Mouse (Mus musculus) intestine, embryonic 14.5 days (tissue): ENCODE measurements around the gene Gm6164. TPM values are rescaled to one million over a fixed set of nuclear protein-coding genes. Genes with fewer than 3 reads are reported as not detected.
"Not testable (repeated sequence)": the region's sequence is repeated elsewhere in the genome, so short reads cannot be mapped to it uniquely, and the experiment has no call there.

Source experiments
- ATAC-seq: fragments of 200-750 bp; cut with Nextera tagmentation; replicated peaks from 2 replicates; pipeline ENCODE4 v1.8.0; 2017; ENCODE audit warnings: low read depth, moderate number of reproducible peaks, moderate TSS enrichment, moderate library complexity; ENCODE audit not compliant: low FRiP score, low TSS enrichment
- DNase-seq: peaks from one replicate; pipeline ENCODE4 v3.0.0-alpha.2; 2018; ENCODE audit warnings: low spot score
- H3K27ac ChIP-seq: fragments of 300-500 bp; sonication (generic); 2 replicates; pipeline ENCODE4 v1.5.1; 2014; ENCODE audit warnings: low read depth, mild to moderate bottlenecking, control low read depth
- H3K27me3 ChIP-seq: fragments of 300-500 bp; sonication (generic); replicated peaks from 2 replicates; pipeline ENCODE4 v1.6.1; 2014; ENCODE audit warnings: low read length, control low read depth; ENCODE audit not compliant: control insufficient read depth, insufficient read depth
- H3K36me3 ChIP-seq: fragments of 300-500 bp; sonication (generic); 2 replicates; pipeline ENCODE4 v1.6.1; 2014; ENCODE audit warnings: low read length, control low read depth; ENCODE audit not compliant: control insufficient read depth, insufficient read depth
- H3K4me1 ChIP-seq: fragments of 300-500 bp; sonication (generic); replicated peaks from 2 replicates; pipeline ENCODE4 v1.6.1; 2014; ENCODE audit warnings: low read length, control low read depth, mixed read lengths; ENCODE audit not compliant: control insufficient read depth, insufficient read depth
- H3K4me2 ChIP-seq: fragments of 300-500 bp; sonication (generic); 2 replicates; pipeline ENCODE4 v1.6.1; 2014; ENCODE audit warnings: low read length
- H3K4me3 ChIP-seq: fragments of 300-500 bp; sonication (generic); 2 replicates; pipeline ENCODE4 v1.5.1; 2014; ENCODE audit warnings: low read depth, low read length, control low read depth, mixed read lengths
- H3K9ac ChIP-seq: fragments of 300-500 bp; sonication (generic); 2 replicates; pipeline ENCODE4 v1.6.1; 2014; ENCODE audit warnings: mild to moderate bottlenecking, low read length
- H3K9me3 ChIP-seq: fragments of 300-500 bp; sonication (generic); 2 replicates; pipeline ENCODE4 v1.6.1; 2016; ENCODE audit warnings: low read length, control low read depth; ENCODE audit not compliant: control insufficient read depth
- WGBS: fragments of 180-500 bp; shearing (Covaris S2); extraction: QIAGEN DNeasy Blood & Tissue Kit; methylation state at CpG from one replicate; pipeline ENCODE4 v1.1.7; 2014; 5-methylcytosine and 5-hydroxymethylcytosine counted together
- polyA plus RNA-seq: library from polyadenylated mRNA; unstranded; fragments of >200 nt; fragmentation: Nextera tagmentation; extraction: Ambion mirVana; gene quantifications from 2 replicates; pipeline ENCODE4 v1.2.1, GENCODE M21; 2014

Gm6164 gene
- not detected in 2 replicates for polyA plus RNA-seq

DNA sequence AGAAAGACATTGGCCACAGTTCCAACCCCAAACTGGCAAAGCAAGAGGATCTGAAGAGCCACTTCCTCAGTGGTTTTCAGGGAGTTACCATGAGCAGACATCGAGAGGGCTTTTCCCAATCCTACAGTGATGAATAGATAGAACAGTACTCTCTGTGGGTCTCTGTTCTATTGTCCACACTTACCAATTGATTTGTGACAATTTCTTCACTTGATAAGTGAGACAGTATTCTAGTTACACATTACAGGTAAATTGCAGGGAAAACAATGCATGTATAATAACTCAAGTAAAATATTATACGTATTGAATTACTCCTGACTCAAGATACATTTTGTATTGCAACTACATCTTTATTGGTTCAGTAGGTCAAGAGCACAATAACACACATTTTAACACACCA lies at the start of gene Gm6164:
TSS of gene Gm6164 (minus strand) at position 101 of the 400 bp plus-strand sequence.
- not testable (repeated sequence) for H3K4me3 ChIP-seq, H3K4me1 ChIP-seq, H3K9me3 ChIP-seq, H3K27me3 ChIP-seq, H3K27ac ChIP-seq, H3K36me3 ChIP-seq, DNase-seq, H3K4me2 ChIP-seq, ATAC-seq, H3K9ac ChIP-seq
- WGBS = no CpG with 5 or more reads among the region's 2 CpGs

DNA sequence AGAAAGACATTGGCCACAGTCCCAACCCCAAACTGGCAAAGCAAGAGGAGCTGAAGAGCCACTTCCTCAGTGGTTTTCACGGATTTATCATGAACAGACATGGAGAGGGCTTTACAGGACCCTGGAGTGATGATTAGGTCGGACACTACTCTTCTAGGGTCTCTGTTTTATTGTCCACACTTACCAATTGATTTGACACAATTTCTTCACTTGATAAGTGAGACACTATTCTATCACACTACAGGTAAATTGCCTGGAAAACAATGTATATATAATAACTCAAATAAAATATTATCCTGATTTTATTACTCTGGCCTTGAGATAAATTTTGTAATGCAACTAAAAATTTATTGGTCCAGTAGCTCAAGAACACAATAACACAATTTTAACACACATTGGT lies 28.3 kb upstream of the Gm6164 start, which contains the start of gene Gm4498:
TSS of gene Gm4498 (minus strand) at position 101 of the 400 bp plus-strand sequence.
- not testable (repeated sequence) for DNase-seq, H3K4me1 ChIP-seq, H3K4me3 ChIP-seq, H3K9me3 ChIP-seq, H3K9ac ChIP-seq, H3K27me3 ChIP-seq, H3K36me3 ChIP-seq, H3K27ac ChIP-seq, H3K4me2 ChIP-seq, ATAC-seq
- WGBS = no CpG with 5 or more reads among the region's 2 CpGs

DNA sequence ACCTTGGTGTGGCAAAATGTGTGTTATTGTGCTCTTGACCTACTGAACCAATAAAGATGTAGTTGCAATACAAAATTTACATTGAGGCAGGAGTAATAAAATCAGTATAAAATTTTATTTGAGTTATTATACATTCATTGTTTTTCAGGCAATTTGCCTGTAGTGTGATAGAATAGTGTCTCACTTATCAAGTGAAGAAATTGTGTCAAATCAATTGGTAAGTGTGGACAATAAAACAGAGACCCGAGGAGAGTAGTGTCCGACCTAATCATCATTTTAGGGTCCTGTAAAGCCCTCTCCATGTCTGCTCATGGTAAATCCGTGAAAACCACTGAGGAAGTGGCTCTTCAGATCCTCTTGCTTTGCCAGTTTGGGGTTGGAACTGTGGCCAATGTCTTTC lies 12.0 kb downstream of the Gm6164 start, which contains the start of gene Vmn1r95:
TSS of gene Vmn1r95 (plus strand) at position 301 of the 400 bp plus-strand sequence.
- not testable (repeated sequence) for ATAC-seq, H3K9me3 ChIP-seq, H3K9ac ChIP-seq, H3K36me3 ChIP-seq, H3K4me3 ChIP-seq, H3K4me1 ChIP-seq, DNase-seq, H3K27ac ChIP-seq, H3K27me3 ChIP-seq, H3K4me2 ChIP-seq
- no CpG with 5 or more reads among the region's 3 CpGs for WGBS

GRCm38 (mm10) chr7:20168277-20168676 lies 37.1 kb downstream of the Gm6164 start, which contains the start of gene Vmn1r94:
Gene Vmn1r94, minus strand, starts transcription at chr7:20168377.
- not testable (repeated sequence) for H3K36me3 ChIP-seq, ATAC-seq, H3K9me3 ChIP-seq, H3K4me3 ChIP-seq, H3K4me2 ChIP-seq, H3K27ac ChIP-seq, DNase-seq, H3K9ac ChIP-seq, H3K4me1 ChIP-seq, H3K27me3 ChIP-seq
- WGBS = no CpG with 5 or more reads among the region's 3 CpGs

Other genes starting within 250 kb of the Gm6164 start
- 0.05 TPM in 1 of 2 replicates, not detected in the other for gene Ceacam20, start 240.2 kb downstream of the Gm6164 start, polyA plus RNA-seq
- not detected in 2 replicates for gene Nlrp9b, start 214.1 kb downstream of the Gm6164 start, polyA plus RNA-seq
- not detected in 2 replicates for gene Vmn1r91, start 105.9 kb downstream of the Gm6164 start, polyA plus RNA-seq
- not detected in 2 replicates for gene Gm16442, start 83.0 kb downstream of the Gm6164 start, polyA plus RNA-seq
- not detected in 2 replicates for gene Vmn1r93, start 66.5 kb downstream of the Gm6164 start, polyA plus RNA-seq
- gene Vmn1r94, start 37.2 kb downstream of the Gm6164 start, polyA plus RNA-seq = not detected in 2 replicates
- not detected in 2 replicates for gene Vmn1r95, start 11.9 kb downstream of the Gm6164 start, polyA plus RNA-seq
- not detected in 2 replicates for gene Gm4498, start 28.2 kb upstream of the Gm6164 start, polyA plus RNA-seq
- not detected in 2 replicates for gene Gm5890, start 57.2 kb upstream of the Gm6164 start, polyA plus RNA-seq
- not detected in 2 replicates for gene Gm4133, start 128.5 kb upstream of the Gm6164 start, polyA plus RNA-seq
- not detected in 2 replicates for gene Gm5728, start 169.8 kb upstream of the Gm6164 start, polyA plus RNA-seq
- gene Vmn1r100, start 212.3 kb upstream of the Gm6164 start, polyA plus RNA-seq = not detected in 2 replicates
- gene Vmn1r101, start 237.0 kb upstream of the Gm6164 start, polyA plus RNA-seq = not detected in 2 replicates